Mouse (Mus musculus) ES-E14 (cell line): Measurements from ENCODE around the gene Tmprss7.

Experiments
- CHD2 ChIP-seq: IDR thresholded peaks from 2 replicates; pipeline ENCODE4 v1.6.1; 2014; ENCODE audit warnings: mild to moderate bottlenecking, low read depth, low read length, inconsistent platforms
- HCFC1 ChIP-seq: IDR thresholded peaks from 2 replicates; pipeline ENCODE4 v1.6.1; 2012; ENCODE audit warnings: low read length, inconsistent platforms, borderline replicate concordance; ENCODE audit not compliant: insufficient read depth
- MAFK ChIP-seq: IDR thresholded peaks from 2 replicates; pipeline ENCODE4 v1.6.1; 2014; ENCODE audit warnings: mild to moderate bottlenecking, low read depth, low read length, inconsistent platforms; ENCODE audit not compliant: insufficient read depth
- ZC3H11A ChIP-seq: IDR thresholded peaks from 2 replicates; pipeline ENCODE4 v1.6.1; 2012; ENCODE audit warnings: low read depth, mild to moderate bottlenecking, inconsistent platforms, low read length, borderline replicate concordance

DNA sequence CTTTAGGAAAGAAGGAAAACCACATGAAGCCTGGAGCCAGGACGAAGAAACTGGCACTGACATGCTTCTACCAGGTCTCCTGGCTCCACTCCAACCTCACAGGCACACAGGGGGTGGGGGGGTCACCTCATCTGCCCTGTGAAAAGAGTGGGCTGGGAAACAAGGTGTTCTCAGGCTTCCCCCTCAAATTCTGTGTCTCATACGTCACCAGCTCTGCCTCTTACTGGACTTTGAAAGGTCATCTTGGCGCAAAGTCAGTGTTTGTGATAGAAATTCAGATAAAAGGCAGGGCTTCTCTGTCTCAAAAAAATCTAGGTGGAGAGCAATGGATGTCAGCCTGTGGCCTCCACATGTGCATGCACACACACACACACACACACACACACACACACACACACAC is 52.2 kb downstream of the Tmprss7 start:
- TF ChIP-seq MAFK = no peak
- TF ChIP-seq ZC3H11A = no peak
- TF ChIP-seq HCFC1 = no peak
- TF ChIP-seq CHD2 = no peak
